Mouse (Mus musculus): ENCODE data around the gene Acsm4. TPM values are rescaled to one million over a fixed set of nuclear protein-coding genes. Genes with fewer than 3 reads are reported as not detected.
A peak's percentile ranks its signal among the peaks of the same experiment; 100 is the strongest.

Acsm4 gene
- total and polyA plus RNA-seq, 2 experiments from 2014 or later: not detected

DNA sequence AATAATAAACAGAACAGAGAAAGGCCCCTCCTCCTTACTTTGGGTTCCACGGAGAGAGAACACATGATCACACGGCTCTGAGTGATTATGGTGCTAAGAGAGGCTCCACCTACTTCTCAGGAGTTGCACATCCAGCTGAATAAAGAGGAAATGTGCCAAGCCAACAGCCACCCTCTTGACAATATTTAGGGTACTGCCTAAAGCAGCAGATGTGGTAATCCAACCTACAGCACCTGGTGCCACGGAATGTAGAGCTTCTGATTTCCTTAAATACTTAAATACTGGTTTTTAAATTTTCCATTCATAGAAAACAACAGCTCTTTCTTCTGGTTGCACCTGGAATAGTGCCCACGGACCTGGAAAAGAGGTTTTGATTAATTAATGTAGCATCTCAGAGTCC, 7.1 kb upstream of the Acsm4 start:
- Histone ChIP-seq H3K4me3 (ENCODE audit: low read length) (no peak overlapping the region), H3K4me1 (ENCODE audit: insufficient read depth, low read length) (no peaks in the 10 kb centered on the region), H3K27me3 (ENCODE audit: insufficient read depth, low read length) (no peaks in the 10 kb centered on the region), H3K9me3 (ENCODE audit: low read length) (no peaks in the 10 kb centered on the region), H3K9ac (replicated peaks; ENCODE audit: low read length) (no peak overlapping the region), H3K4me2 (ENCODE audit: low read depth, low read length) (no peak overlapping the region), H3K27ac (no peak overlapping the region), H3K36me3 (ENCODE audit: insufficient read depth, low read length) (no peaks in the 10 kb centered on the region)
- no peak for ATAC-seq
- no peak for TF ChIP-seq CTCF (IDR thresholded peaks at IDR 0.05; ENCODE audit: low read depth)
- no peak for DNase-seq (ENCODE audit: low spot score)
- 73% methylated on average over 4 of the region's 4 CpGs for WGBS

DNA sequence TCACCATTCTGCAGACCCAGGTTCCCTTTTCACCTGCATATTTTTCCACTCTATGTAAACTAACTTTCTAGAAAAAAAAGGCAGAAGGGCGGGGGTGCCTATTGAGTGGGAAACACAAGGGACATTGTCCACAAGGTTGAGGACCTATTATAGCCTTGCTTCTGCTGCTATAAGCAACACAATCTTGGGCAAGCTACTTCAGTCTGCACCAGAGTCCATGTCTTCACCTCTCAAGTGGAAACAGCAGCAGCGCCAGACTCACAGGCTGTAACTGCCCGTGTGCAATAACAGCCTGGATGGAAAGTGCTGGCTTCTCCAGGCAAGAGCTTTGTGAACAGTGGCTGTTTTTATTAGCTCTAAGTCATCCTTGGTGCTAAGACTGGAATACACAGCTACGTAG, 2.5 kb downstream of the Acsm4 start:
- Histone ChIP-seq H3K4me3 (ENCODE audit: low read length) (no peak overlapping the region), H3K9ac (replicated peaks; ENCODE audit: low read length) (no peak overlapping the region), H3K27ac (no peak overlapping the region), H3K4me1 (ENCODE audit: insufficient read depth, low read length) (no peaks in the 10 kb centered on the region), H3K27me3 (ENCODE audit: insufficient read depth, low read length) (no peaks in the 10 kb centered on the region), H3K36me3 (ENCODE audit: insufficient read depth, low read length) (no peaks in the 10 kb centered on the region), H3K9me3 (ENCODE audit: low read length) (no peaks in the 10 kb centered on the region), H3K4me2 (ENCODE audit: low read depth, low read length) (no peak overlapping the region)
- ATAC-seq (no peak), DNase-seq (ENCODE audit: low spot score) (no peak)
- 82% methylated on average over 4 of the region's 4 CpGs for WGBS
- no peak for TF ChIP-seq CTCF (IDR thresholded peaks at IDR 0.05; ENCODE audit: low read depth)

GRCm38 (mm10) chr7:119694926-119695325, 5.1 kb downstream of the Acsm4 start:
- Histone ChIP-seq H3K36me3 (ENCODE audit: insufficient read depth, low read length) (no peaks in the 10 kb centered on the region), H3K27me3 (ENCODE audit: insufficient read depth, low read length) (no peaks in the 10 kb centered on the region), H3K9me3 (ENCODE audit: low read length) (no peaks in the 10 kb centered on the region), H3K27ac (no peak overlapping the region), H3K4me3 (ENCODE audit: low read length) (no peak overlapping the region), H3K4me1 (ENCODE audit: insufficient read depth, low read length) (no peaks in the 10 kb centered on the region), H3K9ac (replicated peaks; ENCODE audit: low read length) (no peak overlapping the region), H3K4me2 (ENCODE audit: low read depth, low read length) (no peak overlapping the region)
- DNase-seq (ENCODE audit: low spot score) (no peak), ATAC-seq (no peak)
- WGBS: 92% methylated on average over 1 of the region's 1 CpGs
- no peak for TF ChIP-seq CTCF (IDR thresholded peaks at IDR 0.05; ENCODE audit: low read depth)

DNA sequence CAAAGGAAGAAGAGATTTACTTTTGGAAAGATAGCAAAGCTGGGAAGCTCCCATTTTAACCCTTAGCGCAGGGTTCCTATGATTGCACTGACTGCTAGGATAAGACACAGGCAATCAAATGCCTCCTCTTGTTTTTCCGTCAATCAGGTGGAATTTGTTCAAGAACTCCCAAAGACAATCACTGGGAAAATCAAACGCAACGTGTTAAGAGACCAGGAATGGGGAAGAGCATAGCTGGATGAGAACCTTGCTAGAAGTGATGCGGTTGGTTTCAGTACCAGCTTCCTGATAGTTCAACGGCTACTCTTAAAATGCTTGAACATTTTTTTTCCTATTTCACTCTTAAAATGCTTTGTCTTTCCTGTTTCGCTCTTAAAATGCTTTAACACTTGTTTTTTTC, 24.3 kb downstream of the Acsm4 start:
- Histone ChIP-seq H3K4me2 (ENCODE audit: low read depth, low read length) (no peak overlapping the region), H3K9ac (replicated peaks; ENCODE audit: low read length) (no peak overlapping the region), H3K27ac (no peak overlapping the region), H3K36me3 (ENCODE audit: insufficient read depth, low read length) (peaks cover 26% of the 10 kb centered on the region), H3K4me3 (ENCODE audit: low read length) (no peak overlapping the region), H3K27me3 (ENCODE audit: insufficient read depth, low read length) (no peaks in the 10 kb centered on the region), H3K9me3 (ENCODE audit: low read length) (no peaks in the 10 kb centered on the region), H3K4me1 (ENCODE audit: insufficient read depth, low read length) (no peaks in the 10 kb centered on the region)
- WGBS: 91% methylated on average over 7 of the region's 7 CpGs
- no peak for DNase-seq (ENCODE audit: low spot score)
- no peak for TF ChIP-seq CTCF (IDR thresholded peaks at IDR 0.05; ENCODE audit: low read depth)
- no peak for ATAC-seq

- Histone ChIP-seq H3K4me1 (ENCODE audit: insufficient read depth, low read length) (no peaks in the 10 kb centered on the region), H3K27me3 (ENCODE audit: insufficient read depth, low read length) (no peaks in the 10 kb centered on the region), H3K27ac (peak within 1 kb of the TSS; percentile 89), H3K9ac (replicated peaks; ENCODE audit: low read length) (peak within 1 kb of the TSS; percentile 86), H3K36me3 (ENCODE audit: insufficient read depth, low read length) (peaks cover 25% of the 10 kb centered on the region), H3K9me3 (ENCODE audit: low read length) (no peaks in the 10 kb centered on the region), H3K4me2 (ENCODE audit: low read depth, low read length) (peak within 1 kb of the TSS; percentile 82), H3K4me3 (ENCODE audit: low read length) (peak within 1 kb of the TSS; percentile 87)
- peak; percentile 97 for ATAC-seq
- 1% methylated on average over 60 of the region's 60 CpGs for WGBS
- TF ChIP-seq CTCF (IDR thresholded peaks at IDR 0.05; ENCODE audit: low read depth): peak; percentile 90
- DNase-seq (ENCODE audit: low spot score): peak; percentile 98
These were observed 30.6 kb downstream of the Acsm4 start, which contains the start of gene Thumpd1 for GRCm38 (mm10) chr7:119720253-119720946. Gene Thumpd1 (minus strand): TSS chr7:119720798.

- H3K27ac ChIP-seq: peak overlapping the region; percentile 89
- peak overlapping the region; percentile 82 for H3K4me2 ChIP-seq (ENCODE audit: low read depth, low read length)
- DNase-seq (ENCODE audit: low spot score) (no peak), ATAC-seq (peak; percentile 61)
- H3K9ac ChIP-seq (replicated peaks; ENCODE audit: low read length): peak overlapping the region; percentile 86
- WGBS: 11% methylated on average over 8 of the region's 8 CpGs
- H3K9me3 ChIP-seq (ENCODE audit: low read length): no peaks in the 10 kb centered on the region
- H3K4me3 ChIP-seq (ENCODE audit: low read length): peak overlapping the region; percentile 87
- no peaks in the 10 kb centered on the region for H3K27me3 ChIP-seq (ENCODE audit: insufficient read depth, low read length)
- peaks cover 20% of the 10 kb centered on the region for H3K36me3 ChIP-seq (ENCODE audit: insufficient read depth, low read length)
- no peaks in the 10 kb centered on the region for H3K4me1 ChIP-seq (ENCODE audit: insufficient read depth, low read length)
- no peak for TF ChIP-seq CTCF (IDR thresholded peaks at IDR 0.05; ENCODE audit: low read depth)
These were observed 31.1 kb downstream of the Acsm4 start for GRCm38 (mm10) chr7:119720947-119721310.

DNA sequence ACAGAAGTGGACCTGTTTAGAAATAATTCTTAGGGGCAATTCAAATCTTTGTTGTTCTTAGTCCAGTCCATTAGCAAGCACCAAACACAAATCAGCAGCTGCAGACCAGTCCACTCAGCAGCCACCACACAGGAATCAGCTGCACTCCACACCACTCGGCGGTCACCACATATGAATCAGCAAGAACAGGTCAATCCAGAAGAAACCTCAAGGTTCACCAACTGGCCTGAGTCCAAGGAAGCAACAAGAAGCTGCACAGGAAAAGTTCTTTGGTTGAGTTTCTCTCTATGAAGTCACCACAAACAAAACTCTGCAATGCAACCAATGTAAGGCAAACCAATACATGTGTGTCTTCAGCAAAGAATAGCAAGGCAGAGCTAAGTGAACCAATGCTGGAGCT, 37.8 kb downstream of the Acsm4 start:
- Histone ChIP-seq H3K4me1 (ENCODE audit: insufficient read depth, low read length) (no peaks in the 10 kb centered on the region), H3K4me3 (ENCODE audit: low read length) (no peak overlapping the region), H3K4me2 (ENCODE audit: low read depth, low read length) (no peak overlapping the region), H3K9ac (replicated peaks; ENCODE audit: low read length) (no peak overlapping the region), H3K27me3 (ENCODE audit: insufficient read depth, low read length) (no peaks in the 10 kb centered on the region), H3K9me3 (ENCODE audit: low read length) (no peaks in the 10 kb centered on the region), H3K27ac (no peak overlapping the region), H3K36me3 (ENCODE audit: insufficient read depth, low read length) (no peaks in the 10 kb centered on the region)
- ATAC-seq: no peak
- WGBS: 86% methylated on average over 2 of the region's 2 CpGs
- TF ChIP-seq CTCF (IDR thresholded peaks at IDR 0.05; ENCODE audit: low read depth): no peak
- no peak for DNase-seq (ENCODE audit: low spot score)
